Mouse (Mus musculus) kidney, adult 18-20 months (tissue): Measurements from ENCODE around the gene Rrm2.
A peak's percentile ranks its signal among the peaks of the same experiment; 100 is the strongest.
"Not testable (repeated sequence)": the region's sequence is repeated elsewhere in the genome, so short reads cannot be mapped to it uniquely, and the experiment has no call there.

Experiments used
- DNase-seq: peaks from one replicate; pipeline ENCODE4 v3.0.0; 2021

The Rrm2 gene

DNA sequence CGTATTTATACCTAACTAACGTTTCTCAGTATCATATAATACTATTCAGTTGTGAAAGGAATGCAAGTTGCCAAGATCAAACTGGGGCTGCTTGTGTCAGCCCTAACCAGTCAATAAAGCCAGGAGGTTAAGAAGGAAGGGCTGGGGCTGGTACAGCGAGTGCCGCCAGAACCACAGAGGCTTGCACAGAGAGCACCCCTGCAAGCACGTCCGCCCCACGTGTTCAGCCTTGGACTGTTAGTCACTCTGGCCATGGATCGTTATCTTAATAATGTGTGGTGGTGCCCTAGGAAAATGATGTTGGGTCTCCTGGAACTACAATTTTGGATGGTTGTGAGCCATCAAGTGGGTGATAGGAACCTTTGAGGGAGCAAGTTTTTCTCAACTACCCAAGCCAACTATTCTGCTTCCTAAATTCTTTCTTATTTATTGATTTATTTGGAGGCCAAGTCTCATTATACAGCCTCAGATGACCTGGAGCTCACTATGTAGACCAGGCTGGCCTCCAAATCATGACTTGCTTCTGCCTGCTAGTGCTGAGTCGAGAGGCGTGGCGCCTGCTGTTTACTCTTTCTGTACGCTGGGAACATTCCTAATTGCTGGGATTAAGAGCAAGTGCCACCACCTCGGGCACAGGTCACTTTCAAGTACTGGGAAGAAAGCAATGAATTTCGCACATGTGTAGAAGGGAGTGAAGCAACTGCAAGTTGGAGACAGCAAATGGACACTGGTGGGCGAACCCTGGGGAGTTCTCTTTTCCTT, 2.4 kb upstream of the Rrm2 start:
- no peak for DNase-seq

DNA sequence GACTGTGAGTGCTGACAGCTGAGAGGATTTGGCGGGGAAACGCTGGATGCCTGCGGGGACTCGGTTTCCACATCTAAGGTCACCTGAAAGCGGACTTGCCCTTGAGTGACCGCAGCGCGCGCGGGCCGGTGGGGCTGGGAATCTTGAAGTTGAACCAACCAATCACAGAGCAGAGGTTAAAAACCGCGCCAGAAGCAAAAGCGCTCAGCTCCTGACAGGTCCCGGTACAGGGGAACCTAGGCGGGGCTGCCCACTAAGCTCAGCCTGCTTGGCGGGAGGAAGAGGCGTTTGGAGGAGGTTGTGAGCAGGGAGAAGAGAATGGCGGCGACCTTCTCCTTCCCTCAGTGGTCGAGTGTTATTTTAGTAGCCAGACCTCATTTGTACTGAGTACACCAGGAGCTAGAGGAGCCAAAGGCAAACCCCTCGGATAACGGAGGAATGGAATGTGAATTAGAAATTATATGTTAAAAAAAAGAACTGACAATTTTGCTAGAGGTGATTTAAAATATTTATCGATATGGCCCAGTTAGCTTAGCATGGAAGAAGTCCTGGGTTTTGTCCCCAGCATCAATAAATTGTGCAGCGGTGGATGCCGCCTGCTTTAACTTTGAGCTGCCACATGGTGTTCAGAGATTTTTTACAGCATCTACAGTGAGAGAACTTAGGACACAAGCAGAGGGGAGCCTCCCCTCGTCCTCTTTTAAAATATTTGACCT, 1.1 kb upstream of the Rrm2 start:
- DNase-seq = peak; percentile 61

DNA sequence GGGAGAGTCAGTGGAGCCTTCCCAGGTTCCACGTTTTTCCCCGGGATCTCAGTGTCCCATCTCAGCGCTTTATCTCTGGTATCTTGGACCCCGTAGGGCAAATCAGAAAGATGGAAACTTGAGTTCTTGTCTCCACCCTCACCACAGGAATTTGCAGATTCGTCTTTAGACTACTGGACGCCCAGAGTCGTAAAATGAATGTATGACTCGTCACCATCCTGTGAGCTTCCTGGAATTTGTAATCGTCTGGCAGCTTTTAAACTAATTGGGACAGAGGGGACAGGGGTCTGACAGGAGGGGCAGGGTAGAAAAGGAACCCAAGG, 600 bp upstream of the Rrm2 start:
- DNase-seq = no peak

DNA sequence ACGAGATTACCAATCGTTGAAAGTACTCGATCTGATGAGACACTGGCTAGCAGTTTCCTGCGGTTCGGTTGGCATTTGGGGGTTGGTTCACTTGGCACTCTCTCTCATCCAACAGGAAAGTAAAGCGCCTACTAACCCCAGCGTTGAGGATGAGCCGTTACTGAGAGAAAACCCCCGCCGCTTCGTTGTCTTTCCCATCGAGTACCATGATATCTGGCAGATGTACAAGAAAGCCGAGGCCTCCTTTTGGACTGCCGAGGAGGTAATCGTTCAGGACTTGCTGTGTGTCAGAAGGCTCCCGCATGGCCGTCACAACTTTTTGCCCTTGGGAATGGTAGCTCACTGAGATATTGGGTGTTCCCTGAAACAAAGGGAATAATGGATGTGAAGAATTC, 780 bp downstream of the Rrm2 start:
- no peak for DNase-seq

DNA sequence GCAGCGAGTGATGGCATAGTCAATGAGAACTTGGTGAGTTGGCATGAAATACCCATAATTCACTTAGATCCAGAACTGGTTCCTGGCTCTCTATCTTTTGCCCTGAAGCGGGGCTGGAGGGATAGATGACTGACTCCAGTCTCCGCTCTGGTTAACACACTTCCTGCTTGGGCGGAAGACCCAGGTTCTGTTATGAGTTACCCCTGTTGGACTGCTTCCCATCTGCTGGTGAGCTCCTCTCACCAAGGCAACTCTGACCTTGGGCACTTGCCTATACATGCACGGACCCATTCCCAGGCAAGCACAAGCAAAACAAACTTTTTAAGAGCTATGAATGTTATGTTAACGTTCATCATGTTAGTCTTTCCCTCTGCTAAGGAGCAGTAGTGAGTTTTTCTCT, 1.4 kb downstream of the Rrm2 start:
- DNase-seq = no peak

DNA sequence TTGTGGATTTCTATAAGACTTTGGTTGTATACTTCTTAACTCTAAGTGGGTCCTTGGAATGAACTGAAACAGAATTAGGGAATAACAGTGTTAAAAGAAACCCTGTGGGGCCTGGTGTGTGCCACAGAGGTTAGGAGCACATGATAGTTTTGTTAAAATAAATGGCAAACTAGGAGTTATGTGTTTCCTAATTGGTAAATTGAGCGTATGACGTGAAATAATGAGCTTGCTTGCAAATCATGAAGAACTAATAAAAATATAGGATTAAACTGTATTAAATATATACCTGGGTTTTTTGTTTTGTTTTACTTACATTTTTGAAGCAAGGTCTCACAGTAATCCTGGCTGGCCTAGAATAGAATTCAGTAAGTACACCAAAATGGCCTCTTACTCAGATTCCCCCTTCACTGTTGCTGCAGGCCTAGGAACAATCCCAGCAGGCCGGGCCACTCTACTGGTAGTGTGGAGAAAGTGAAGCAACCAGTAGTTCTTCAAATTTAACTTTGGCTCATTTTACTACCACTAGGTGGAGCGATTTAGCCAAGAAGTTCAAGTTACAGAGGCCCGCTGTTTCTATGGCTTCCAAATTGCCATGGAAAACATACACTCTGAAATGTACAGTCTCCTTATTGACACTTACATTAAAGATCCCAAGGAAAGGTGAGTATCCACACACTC, 1.9 kb downstream of the Rrm2 start:
- DNase-seq = no peak

DNA sequence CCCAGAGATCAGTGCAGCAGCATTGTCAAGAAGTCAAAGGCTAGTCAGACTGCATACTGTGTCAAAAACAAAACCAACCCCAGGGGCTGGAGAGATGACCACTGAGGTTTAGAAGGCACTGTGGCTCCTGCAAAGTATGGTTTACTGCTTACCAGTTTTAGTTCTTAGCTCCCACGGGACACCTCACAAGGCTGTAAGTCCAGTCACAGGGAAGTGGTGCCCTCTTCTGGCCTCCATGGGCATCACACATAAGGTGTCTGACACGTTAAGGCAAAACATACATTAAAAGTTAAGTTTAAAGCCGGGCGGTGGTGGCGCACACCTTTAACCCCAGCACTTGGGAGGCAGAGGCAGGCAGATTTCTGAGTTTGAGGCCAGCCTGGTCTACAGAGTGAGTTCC, 2.6 kb downstream of the Rrm2 start:
- DNase-seq = no peak

DNA sequence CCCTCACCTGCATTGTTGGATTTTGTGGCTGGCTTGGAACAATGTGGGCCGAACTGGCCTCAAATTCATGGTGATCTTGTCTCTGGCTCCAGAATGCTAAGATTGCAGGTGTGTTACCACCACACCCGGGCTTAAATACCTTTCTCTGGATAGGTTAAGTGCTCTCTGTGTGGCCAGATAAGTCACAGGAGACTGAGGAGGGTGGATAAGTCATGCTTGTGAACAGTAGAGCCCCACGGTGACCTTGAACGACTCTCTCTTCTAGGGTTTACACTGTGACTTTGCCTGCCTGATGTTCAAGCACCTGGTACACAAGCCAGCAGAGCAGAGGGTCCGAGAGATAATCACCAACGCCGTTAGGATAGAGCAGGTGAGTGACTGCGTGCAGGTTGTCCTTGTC, 4.4 kb downstream of the Rrm2 start:
- no peak for DNase-seq

DNA sequence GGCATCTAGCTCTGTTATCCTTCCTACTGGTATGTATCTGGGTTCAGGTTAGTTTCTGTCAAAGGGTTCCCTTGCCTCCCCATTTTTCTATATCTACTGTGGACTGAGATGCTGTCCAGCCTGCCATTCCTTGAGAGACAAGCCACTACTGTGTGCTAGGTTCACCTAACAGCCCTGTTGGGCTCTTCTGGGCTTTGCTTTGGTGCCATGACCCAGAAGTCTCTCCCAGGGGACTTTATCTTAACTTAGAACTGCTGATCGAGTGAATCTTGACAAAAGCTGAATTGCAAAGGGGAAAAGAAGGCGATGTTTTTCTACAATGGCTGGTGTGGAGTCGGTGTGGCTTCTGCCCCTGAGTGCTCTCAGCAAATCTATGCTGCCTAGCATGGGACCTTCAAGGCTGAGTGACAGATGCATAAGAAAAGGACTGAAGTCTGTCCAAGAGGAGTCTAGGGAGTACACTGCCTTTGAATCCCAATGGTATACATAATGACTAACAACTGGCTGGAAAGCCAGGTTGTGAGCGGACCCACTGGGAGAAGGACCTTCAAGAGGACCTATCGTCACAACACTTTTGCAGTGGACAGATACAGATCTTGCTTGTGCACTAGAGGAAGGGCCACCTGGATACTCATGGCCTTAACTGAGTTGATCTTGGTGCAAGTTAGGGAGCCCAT, 6.7 kb downstream of the Rrm2 start:
- DNase-seq = no peak

DNA sequence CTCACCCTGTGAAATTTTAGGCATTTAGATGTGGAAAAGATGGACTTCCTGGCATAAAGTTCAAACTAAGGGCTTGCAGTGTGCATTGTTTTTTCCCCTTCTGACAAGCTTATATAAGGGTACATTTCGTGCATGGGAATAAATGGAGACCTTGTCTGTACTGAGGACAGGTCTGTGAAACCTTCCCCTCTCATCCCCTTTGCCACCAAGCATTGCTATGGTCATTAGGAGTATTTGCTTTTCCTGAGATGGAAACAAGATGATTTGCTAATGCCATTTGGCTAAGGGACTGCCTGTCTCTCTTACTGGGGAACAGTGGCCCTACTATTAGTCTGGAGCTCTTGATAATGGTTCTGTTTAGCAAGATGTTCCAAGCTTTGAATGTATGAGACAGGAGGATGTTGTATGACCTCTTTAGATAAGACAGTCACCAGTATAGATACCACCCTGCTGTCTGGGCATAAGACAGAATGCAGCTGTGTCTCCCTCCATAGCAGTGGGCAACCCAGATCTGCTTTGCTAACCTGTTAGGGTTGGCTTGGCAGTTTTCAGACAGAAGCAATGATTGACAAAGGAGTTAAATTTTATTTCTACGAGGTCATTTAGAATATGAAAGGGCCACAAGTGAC, 7.3 kb downstream of the Rrm2 start:
- DNase-seq = no peak

DNA sequence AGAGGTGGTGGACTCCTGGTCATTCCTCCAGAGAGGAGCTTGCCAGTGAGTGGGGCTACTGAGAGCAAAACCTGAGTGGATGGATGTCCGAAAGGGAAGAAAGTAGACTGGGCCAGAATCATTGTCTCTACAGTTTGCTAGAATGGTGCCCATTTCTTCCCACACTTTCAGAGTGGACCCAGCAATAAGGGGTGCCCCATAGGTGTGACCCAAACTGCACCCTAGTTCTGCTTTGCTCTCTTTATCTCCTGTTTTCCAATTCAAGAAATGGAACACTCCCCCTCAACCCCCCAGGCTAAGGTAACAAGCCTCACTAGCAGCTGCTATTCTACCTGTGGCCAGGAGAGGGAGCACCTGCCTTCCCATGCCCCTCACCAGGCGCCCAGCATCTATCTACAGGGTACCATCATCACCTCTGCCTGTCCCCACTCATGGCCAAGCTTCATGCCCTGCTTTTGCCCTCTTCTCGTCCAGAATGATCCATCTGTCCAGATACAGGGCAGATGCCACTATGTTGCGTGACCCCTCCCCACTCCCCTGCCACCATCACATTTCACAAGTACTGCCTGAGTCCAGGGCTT, 8.8 kb downstream of the Rrm2 start:
- peak; percentile 52 for DNase-seq

DNA sequence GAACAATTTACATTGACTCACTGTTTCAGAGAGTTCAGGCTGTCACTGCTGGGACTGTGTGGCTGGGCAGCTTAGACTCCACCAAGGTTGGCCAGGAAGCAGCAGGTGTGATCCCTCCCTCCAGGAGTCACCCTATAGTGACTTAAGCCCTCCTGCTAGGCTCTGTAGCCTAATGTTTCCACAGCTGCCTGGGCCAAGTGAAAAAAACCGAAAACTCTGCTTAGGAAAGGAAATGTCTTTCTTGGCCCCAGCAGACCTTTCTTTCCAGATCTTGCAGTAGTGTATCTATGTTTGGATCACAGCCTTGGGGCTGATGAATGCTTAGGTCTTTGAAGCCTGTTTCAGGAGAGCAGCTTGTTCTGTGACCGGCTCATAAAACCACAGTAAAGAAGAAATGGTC, 15.4 kb downstream of the Rrm2 start:
- DNase-seq = no peak

DNA sequence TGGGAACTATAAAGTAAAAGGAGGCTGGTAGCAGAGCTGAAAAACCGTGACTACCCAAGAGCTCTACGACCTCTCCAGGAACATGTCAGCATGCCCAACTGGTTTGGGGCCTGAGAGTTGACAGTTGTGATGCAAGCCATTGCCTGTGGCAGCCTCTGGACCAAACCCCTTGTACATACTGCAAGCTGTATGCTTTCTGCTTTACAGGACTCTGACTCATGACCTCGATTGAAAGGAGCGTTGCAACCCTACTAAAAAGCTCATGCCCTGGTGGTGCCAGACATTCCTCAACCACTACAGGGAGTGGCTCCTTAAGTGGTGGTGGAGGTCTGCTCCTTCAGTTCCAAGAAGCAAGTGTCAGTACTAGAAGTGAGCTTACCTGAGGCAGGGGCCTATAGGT, 15.8 kb downstream of the Rrm2 start:
- no peak for DNase-seq

DNA sequence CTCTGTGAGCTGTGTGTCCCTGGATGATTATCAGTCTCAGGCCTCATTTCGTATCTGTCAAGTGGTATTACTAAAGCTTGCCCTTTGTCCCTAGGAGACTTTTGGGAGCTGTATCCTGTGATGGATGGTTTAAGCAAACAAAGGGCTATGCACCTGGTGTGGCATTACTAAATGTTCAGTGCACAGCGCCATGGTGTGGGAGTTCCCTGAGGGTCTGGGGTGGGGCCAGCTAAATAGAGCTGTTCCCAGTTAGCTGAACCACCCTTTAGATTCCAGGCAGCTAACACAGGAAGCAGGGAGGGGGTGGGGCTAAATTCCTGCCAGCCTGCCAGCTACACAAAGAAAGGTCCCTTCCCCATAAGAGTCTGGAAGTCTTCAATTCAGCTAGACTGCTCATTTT, 16.3 kb downstream of the Rrm2 start:
- DNase-seq = no peak

DNA sequence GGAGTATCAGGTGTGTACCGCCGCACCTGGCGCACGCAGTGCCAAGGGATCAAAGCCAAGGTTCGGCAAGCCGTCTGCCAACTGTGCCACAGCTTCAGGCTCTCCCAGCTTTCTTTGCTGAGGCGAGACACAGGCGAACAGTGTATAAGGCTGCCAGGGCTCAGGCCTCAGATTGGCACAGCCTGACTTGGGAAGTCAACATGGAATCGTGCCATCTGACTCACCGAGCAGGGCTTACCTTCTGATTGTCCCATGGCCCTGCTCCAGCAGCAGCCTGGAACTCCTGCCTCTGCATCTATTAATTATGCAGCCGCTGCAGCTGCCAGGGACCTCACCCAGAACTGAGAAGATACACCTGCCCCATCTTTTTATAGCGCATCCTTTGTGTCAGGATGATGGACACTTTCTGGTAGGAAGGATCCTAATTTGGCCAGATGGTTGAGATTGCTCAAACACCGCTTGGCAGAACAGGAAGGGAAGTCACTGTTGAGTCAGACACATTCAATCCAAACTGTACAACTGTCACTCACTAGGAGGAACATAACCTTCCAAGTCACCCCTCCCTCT, 26.9 kb downstream of the Rrm2 start:
- peak; percentile 17 for DNase-seq

DNA sequence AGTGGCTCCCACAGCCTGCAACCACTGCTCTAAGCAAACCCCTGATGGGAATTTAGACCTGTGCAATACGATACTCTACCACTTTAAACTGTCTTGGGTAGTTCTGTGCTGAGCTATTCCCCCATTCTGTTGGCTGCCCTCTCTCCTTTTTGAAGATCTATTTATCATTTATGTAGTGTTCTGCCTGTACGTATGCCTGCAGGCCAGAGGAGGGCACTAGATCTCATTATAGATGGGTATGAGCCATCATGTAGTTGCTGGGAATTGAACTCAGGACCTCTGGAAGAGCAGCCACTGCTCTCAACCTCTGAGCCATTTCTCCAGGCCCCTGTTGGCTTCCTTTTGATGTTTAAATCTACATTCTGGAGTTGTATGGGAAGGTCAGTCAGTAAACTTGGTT, 28.9 kb downstream of the Rrm2 start:
- DNase-seq = no peak

DNA sequence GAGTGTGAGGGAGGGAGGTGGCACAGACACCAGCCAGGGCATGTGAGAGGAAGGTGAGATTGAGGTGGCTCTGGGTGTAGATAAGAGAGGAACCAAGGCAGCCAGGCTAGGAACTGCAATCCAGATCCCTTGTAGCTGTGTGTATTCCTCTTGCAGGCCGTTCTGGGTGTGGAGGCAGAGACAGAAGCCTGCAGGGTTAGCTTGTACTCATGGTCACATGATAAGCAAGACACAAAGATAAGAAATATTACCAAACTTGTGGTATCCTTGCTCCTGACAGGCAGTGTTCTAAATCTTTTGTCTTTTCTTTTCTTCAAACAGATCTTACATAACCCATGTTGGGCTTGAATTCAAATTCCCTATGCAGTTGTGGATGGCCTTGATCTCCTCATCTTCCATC, 31.9 kb downstream of the Rrm2 start:
- DNase-seq = no peak

DNA sequence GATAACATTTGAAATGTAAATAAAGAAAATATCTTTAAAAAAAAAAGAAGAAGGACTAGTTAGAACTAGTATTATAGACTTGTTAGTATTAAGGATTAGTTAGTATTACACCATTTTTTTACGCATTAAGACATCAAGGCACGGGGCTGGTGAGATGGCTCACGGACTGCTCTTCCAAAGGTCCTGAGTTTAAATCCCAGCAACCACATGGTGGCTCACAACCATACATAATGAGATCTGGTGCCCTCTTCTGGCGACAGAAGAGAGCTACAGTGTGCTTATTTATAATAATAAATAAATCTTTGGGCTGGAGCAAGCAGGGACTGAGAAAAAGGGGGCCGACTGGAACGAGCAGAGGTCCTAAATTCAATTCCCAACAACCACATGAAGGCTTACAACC, 33.5 kb downstream of the Rrm2 start:
- DNase-seq = not testable (repeated sequence)

DNA sequence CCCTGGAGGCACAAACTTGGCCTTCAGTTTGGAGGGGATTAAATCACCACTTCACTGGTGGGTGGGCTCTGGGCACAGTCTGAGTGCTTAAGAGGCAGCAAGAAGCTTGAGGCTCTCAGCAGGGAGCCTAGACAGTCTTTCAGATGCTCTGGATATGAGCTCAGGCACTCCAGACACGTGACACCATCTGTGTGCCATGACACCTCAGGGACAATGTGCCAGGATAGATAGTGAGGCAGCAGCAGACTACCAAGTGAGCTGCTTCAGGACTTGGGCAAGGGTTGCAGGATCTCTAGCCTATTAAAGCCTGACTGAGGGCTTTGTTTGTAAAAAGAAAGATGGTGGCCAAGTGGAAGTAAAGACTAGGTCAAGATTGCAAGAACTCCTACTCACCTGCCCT, 36.3 kb downstream of the Rrm2 start:
- DNase-seq = no peak

DNA sequence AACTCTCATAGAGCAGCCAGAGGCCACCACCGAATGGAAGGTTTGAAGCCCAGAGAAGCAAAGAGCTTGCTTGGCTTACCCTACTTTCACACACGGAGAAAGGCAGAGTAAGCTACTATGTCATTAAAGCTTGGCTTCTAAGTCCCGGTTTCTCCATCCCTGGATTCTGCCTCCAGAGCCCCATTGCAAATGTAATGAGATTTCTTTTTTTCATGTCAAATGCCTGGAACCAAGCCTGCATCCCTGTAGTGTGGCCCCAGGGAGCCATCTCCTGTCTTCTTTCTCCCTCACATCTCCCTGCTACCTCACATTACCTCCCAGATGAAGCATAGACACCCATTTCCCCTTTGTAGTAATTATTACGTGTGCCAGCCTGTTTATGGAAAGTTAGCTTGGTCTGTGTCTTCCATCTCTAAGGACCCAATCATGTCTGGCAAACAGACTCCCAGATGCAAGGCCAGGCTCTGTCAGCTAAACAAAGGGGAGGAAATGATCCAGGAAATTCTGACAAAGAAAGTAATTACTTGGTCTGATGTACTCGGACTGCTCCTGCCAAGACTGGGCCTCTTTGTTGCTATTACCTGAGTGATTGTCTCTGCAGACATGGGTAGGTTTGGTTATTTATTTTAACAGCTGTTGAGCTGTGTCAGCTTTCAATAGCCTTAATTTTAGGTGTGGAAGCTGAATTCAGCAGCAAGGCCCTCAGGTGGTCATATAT, 38.7 kb downstream of the Rrm2 start:
- DNase-seq = no peak

DNA sequence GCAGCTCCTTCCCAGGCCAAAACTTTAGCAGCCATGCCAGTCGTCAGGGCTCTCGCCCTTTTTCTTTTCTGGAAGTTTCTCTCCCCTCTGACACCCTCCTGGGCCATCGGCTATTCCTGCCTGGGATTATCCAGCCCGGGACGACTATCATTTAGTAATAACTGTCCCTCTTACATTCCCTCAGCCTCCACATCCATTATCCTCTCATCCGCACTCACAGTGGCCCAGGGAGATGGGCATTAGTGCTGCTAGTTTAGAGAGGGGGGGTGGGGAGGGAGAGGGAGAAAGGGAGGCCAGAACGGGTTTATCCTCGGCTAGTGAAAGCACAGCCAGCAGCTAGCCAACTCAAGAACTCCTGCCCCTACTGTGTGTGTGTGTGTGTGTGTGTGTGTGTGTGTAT, 39.3 kb downstream of the Rrm2 start:
- no peak for DNase-seq

DNA sequence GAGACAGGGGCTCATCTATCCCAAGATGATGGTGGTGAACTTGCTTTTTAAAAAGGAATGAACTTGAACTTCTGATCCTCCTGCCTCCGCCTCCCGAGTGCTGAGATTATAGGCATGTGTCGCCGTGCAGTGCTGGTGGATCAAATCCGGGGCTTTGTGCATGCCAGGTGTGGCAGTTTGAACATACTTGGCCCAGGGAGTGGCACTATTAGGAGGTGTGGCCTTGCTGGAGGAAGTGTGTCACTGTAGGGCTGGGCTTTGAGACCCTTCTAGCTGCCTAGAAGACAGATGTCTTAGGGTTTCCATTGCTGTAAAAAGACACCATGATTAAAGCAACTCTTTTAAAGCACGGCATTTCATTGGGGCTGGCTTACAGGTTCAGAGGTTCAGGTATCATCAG, 42.5 kb downstream of the Rrm2 start:
- DNase-seq = no peak
